Mouse (Mus musculus) cerebellum, adult 9-10 months (tissue): ENCODE measurements around the gene Tmtc3.
"Not testable (repeated sequence)": the region's sequence is repeated elsewhere in the genome, so short reads cannot be mapped to it uniquely, and the experiment has no call there.

Experiments used
- DNase-seq: peaks from one replicate; pipeline ENCODE4 v3.0.0; 2022

Gene Tmtc3

DNA sequence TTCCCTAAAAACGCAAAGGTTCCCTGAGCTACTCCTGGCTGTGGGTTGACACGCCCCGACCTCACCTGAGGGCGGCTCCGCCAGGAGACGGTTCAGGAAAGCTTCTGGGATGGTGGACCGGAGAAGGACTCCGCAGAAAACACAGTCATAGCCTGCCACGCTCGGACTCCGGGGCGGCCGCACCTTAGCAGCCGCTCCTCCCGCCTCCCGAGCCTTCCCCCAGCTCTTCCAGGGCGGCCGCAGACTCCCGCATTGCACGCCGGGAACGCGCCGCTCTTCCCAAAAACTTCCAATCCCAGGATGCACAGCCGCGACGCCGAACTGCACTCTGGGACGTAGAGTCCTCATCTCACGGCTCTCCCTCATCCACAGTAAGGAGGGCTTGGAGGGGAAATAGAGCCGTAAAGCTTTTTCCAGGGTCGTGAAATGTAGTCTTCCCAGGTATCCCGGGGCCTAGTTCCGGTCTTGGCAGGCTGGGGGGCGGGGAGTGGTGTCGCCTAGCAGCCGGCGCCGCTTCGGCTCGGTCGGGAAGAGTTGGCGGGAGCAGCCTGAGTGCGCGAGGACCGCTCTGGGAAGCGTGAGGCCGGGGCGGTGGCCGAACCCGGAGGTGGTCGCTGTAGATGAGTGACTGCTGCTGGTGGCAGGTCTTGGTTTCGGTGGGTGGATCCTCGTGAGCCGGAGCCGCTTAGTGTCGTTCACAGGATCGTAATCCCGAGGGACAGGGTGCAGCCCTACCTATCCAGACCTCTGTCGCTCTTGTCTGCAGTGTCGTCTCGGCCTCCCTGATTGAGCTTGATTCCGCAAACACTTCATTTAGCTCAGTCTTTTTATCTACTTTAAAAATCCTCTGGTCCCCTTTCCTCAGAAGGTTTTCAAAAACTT lies at the start of gene Tmtc3, which contains the start of gene Cep290:
Gene Tmtc3 (minus strand): TSS at position 254 of the 882 bp plus-strand sequence.
Gene Cep290 (plus strand): TSS at position 462 of the 882 bp plus-strand sequence.
- peak; percentile 98 for DNase-seq

DNA sequence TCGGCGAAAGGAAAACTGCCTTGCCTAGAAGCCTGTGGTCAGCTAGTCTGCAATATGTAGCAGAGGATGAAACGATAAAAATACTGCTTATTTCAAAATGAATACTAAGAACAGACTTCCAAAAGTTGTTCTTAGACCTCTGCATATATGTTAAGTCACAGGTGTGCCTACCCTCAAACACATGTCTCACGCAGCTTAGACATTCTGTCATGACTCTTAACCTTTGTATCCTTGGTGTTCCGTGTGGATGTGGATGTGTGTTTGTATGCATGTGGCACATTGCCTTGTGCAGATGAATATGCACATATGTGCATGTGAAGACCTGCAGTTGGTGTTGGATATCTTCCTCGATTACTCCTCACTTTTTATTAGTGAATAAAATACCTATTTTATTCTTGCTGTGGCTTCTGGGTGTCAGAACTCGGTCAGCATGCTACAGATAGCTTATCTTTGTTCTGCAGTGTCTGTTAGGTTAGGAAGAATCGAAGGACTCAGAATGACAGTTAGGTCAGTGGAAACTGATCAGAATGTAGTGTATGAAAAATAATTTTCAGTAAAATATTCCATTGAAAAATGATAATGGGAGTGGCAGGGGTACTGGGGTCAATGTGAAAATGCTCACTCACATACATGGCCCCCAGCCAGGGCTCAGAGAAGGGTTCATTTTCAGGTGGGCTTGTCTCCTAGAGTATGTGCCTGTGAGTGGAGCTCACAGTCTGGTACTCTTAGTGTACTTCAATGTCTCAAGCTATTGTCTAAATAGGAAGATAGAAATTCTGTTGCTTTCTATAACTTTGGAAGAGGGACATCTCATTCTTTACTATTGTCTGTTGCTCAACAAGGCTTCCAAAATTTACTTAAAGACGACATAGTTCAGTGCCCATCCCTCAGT lies 37.6 kb upstream of the Tmtc3 start:
- DNase-seq = no peak

DNA sequence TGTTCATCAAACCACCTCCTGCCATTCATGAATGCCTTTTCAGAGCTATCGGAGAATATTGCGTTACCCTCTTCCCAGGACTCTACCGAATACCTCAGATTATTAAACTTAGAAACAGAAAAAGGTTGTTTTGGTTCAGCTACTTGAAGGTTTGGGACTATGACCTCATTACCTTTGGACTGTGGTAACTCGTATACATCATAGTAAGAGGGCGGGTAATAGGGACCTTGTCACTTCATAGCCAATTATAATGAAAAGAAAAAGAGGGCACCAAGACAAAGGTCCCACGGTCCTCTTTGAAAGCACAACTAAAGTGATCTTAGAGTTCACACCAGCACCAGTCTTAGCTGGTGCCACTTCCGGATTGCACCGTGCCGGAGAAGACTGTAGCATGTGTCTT lies 35.2 kb upstream of the Tmtc3 start:
- DNase-seq = no peak

DNA sequence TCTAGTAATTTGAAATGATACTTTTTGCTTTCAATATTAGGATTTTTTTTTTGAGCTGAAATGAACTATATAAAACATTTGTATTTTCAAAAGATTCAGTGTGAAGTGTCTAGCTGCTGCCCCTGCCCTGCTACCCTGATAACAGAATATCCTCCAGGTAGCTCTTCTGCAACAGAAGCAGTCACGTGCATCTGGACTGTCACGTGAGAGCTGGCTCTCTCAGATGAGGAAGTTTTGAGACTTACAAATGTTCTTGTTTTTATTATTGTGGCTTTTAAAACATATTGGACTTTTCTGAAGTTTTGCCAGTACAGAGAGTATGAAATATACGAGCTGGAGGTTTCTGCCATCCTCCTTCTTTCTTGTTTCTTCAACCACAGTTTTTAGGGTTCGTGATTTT lies 34.5 kb upstream of the Tmtc3 start:
- DNase-seq = no peak

DNA sequence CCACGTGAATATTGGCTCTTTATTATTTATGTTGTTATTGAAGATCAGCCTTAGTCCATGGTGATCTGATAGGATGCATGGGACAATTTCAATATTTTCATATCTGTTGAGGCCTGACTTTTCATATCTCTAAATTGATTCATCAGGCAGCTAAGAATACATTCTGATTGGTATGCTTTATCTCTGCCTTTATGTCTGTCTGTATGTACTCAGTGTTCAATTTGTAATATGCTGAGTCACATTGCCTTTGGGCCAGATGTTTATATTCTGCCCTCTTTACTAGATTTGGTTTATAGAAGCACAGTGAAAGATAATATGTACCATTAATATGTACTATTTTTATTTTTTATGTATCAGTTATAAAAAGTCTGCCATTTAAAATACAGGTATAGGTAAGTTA lies 21.0 kb upstream of the Tmtc3 start:
- no peak for DNase-seq

DNA sequence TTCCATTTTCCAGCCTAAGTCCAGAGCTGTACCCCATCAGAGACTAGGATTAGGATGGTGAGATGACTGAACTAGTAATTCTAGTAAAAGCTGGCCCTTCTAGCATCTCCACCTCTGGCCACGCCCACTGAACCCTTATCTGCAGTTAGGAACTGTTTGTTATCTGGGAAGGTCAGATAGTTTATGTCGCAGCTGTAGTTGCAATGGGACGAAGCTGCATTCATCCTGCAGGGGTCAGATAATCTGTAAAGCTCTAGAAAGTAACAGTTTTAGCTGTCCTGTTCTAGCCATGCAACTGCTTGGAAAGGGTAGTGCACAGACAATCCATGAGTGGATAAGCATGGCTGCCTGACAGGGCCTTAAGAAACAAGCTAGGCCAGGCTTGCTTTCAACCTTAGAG lies 11.2 kb upstream of the Tmtc3 start:
- DNase-seq = no peak

DNA sequence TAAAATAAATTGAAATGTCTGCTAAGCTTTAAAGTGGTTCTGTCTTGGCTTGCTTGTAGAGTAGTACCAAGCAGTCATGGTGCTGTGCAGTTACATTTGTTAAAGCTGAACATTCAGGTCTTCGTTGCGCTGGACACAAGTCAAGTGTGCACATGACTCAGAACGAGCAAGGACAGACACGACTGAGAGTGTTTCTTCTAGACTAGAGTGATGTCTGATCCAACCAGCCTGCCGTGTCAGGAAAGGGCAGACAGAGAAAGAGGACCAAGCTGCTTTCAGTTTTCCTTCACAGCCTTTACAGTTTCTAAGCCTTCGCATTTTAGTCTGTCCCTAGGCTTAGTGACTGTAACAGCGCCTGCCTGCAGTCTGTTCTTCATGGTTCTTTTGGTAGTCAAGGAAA lies 4.8 kb upstream of the Tmtc3 start:
- no peak for DNase-seq

DNA sequence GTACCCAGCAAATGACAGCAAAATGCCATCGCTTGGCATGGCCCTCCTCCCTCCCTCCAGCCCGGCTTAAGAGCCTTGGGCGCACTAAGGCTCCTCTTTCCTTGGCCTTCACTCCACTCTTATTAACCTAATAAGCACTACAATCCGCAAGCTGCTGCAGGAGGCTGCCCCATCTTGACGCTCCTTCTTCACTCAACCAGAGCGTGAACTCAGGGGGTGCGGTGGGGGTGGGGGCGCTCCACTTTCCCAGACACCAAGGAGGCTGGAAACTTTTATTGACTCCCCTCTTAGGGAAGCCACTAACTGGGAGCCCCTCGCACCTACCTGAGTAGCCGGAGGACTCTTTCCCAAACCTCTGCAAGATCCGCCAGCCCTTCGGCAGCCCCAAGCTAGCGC lies 451 bp downstream of the Tmtc3 start:
- no peak for DNase-seq

DNA sequence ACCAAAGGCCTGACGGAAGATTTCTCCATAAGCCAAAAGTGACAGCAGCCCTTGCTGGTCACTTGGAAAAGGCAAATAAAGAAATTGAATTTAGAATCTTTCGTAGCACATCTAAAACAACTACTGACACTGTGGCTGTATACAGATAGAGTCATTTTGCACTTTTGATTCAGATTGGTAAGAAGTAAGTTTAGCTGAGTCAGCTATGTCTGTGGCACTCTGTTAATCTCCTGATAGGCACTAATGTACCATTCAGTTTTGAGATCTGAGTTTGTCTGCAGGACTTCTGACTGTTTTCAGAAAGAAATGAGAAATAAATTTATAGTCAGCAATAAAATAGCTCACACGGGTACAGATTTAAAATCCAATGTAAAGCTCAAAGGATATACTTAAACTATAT lies 7.6 kb downstream of the Tmtc3 start:
- no peak for DNase-seq

DNA sequence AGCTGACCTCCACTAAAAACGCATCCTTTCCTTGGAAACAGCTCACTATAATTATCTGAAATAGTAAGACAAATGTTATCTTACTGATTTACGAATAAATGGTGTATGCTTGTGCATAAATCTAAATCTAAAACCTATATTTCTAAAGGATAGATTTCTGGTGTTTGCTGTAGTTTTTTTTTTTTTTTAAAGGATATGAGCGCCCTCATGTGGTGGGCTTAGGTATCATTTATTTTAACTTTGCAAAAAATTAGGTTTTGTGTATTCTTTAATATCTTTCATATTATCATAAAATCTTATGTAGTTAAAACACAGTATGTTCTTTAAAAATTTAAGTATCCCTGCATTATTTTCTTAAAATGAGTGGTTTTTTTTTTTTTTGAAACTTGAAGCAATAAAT lies 12.1 kb downstream of the Tmtc3 start:
- DNase-seq = no peak

DNA sequence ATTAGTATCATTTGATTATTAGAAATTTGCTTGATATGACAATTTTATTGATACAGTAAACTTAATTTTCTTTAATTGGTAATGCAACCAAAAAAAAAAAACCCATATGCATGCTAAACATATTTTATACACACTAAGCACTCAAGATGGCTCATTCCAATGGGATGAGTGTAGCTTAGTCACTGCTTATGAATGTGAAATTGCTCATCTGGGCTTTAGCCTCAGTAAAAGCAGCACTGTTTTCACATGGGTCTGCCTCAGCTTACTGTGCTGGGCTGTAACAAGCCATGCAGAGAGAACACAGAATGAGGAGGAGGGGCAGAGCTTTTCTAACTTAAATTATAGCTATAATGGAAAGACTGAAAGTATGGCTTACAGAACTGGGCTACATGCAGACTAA lies 26.6 kb downstream of the Tmtc3 start:
- DNase-seq = no peak

DNA sequence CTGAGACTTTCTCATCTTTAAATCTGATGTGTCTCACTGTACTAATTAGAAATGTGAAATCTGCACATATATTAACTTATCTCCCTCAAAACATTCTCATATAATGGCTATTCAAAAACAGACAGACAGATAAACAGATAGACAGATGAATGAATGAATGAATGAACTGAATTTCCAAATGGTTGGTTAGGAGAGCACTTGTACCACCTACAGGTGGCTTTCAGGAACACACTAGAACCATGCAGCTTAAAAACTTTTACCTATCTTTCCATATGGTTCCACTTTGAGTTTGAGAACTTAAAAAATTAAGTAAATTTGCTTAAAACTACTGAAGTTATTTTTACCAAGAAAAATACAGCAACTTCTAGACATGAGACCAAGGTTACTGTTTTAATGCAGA lies 37.8 kb downstream of the Tmtc3 start:
- DNase-seq = no peak

DNA sequence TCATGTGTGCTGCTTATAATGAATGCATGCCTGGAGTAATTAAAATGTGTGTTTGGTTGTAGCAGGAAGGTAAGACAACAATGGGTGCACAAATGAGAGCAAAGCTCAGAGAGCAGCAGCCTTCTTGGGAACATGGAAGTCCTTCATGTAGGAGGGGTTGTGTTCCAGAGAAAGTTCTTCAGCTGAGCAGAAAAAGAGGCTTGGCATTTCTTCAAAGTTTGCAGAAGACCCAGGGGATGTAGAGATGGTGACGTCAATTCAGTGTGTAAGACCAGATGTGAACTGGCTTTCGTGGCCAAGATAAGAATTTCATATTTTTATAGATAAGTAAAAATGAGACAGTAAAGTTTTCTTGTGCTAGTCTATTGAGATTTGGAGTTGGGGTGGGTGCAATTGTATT lies 59.6 kb downstream of the Tmtc3 start:
- no peak for DNase-seq

DNA sequence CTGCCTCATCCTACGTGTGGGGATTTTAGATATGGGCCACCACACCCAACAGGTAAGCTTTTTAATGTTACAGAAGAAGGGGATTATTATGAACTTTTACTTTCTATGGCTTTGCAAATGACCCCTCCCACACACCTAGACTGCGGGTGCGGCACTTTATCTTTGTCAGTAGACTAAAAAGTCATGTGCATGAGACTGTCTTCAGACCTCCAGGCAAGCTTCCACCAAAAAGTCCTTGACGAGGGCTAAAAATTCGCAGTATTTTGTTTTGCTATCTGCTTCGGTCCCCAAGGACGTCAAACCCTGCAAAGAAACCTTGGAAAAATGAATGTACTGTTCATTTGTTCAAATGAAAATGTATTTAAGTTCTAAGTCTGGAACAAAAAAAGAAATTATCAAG lies 71.6 kb downstream of the Tmtc3 start:
- DNase-seq = no peak

DNA sequence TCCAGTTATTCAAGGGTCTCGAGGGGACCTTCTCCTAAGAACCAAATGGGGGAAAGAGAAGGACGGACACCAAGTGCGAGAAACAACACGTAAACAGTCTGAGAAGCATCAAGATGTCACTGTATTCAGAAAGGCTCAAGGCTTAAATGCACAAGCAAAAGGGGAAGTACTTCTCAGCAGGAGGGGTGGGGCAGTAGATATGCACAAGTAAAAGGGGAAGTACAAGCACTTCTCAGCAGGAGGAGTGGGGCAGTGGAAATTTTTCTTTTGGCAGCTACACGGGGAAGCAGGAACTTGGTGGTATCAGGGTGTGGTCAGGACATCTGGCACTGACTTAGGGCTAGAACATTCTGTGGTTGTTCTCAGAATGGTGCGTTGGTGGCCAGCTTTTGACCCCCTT lies 84.8 kb downstream of the Tmtc3 start:
- not testable (repeated sequence) for DNase-seq
